In the genomic region with DNA sequence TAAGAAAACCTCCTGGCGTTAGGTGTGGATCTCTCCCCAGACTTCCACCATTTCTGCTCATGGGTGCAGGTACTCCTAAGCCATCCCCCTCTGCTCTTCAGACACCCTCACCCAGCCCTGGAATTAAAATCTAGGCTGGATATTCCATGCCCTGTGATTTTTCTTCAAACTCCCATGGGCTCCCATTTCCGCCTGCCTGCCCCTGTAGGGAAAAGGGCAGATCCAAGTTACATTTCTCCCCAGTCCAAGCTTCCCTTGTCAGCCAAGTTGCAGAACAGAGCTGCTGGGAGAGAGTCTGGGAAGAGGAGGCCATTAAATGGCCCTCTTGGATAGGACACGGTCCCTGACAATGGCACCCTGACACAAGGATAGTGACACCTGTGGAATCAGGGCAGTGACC, we compare ENCODE assay signal across 9 mouse cellular contexts. TPM values are rescaled to one million over a fixed set of nuclear protein-coding genes. Genes with fewer than 3 reads are reported as not detected.
DNase-seq lines count a peak whose midpoint lies in the region; ATAC-seq and TF ChIP-seq lines count a peak whose summit lies in the region.
"Had no signal": no experiment of that assay in that cellular context is flagged by ENCODE, and none has a peak within 500 bp of the region (broad histone marks: within the 10 kb centered on the region; RNA-seq: fewer than 3 reads in every experiment).

No protein-coding gene starts in this region.

- H3K4me2 ChIP-seq in neural tube, embryonic 13.5 days: peak overlapping the region; percentile 88

- no peak for ATAC-seq in neural tube, embryonic 13.5 days (ENCODE audit: low read depth)

- H3K27me3 ChIP-seq in liver, adult 2 months (ENCODE audit: control insufficient read depth, insufficient read depth, low read length): no peaks in the 10 kb centered on the region
- peaks cover 6% of the 10 kb centered on the region for H3K27me3 ChIP-seq in neural tube, embryonic 13.5 days

- TF ChIP-seq POLR2A in liver, adult 2 months (IDR thresholded peaks at IDR 0.05; ENCODE audit: extremely low read depth, insufficient read depth, low read length): no peak

- DNase-seq in liver, adult 2 months (ENCODE audit: extremely low read depth, low read depth, low spot score): peak; percentile 7
- DNase-seq in liver: no peak
- DNase-seq in heart, adult 9 months (ENCODE audit: low spot score in 2 of 2): peak; percentile 48 to 59
- DNase-seq in kidney, postnatal 14 days: peak; percentile 36
- no peak for DNase-seq in embryo, embryonic 11 days
- no peak for DNase-seq in gastrocnemius, postnatal 14 days
- no peak for DNase-seq in ovary, postnatal 36 days (ENCODE audit: low spot score)

- intact Hi-C loops in gastrocnemius, postnatal 14 days (cut with DNase I; ENCODE audit: low total_unique reads): no loop called here

- H3K36me3 ChIP-seq in liver, adult 2 months (ENCODE audit: control insufficient read depth, insufficient read depth, low read length): peaks cover 8% of the 10 kb centered on the region; the same call in 1 of the 2 replicates
- H3K36me3 ChIP-seq in neural tube, embryonic 13.5 days: peaks cover 14% of the 10 kb centered on the region

- no peaks in the 10 kb centered on the region for H3K9me3 ChIP-seq in neural tube, embryonic 13.5 days

- WGBS in liver, adult 2 months: 55% methylated on average over 3 of the region's 3 CpGs
- WGBS in neural tube, embryonic 13.5 days: 25% methylated on average over 3 of the region's 3 CpGs

- 0 out of 2 replicates have a peak, but pooled peaks cover 2% of the 10 kb centered on the region for H3K79me2 ChIP-seq in liver, adult 2 months (ENCODE audit: control insufficient read depth, insufficient read depth, low read length)

- no peak overlapping the region for H3K9ac ChIP-seq in liver, adult 2 months (ENCODE audit: low read depth, low read length)
- 0 out of 2 replicates have a peak overlapping the region, but pooled peaks have one; percentile 87 for H3K9ac ChIP-seq in neural tube, embryonic 13.5 days

- no peak for TF ChIP-seq CTCF in liver, adult 2 months (IDR thresholded peaks at IDR 0.05; ENCODE audit: low read depth, low read length)

- peak overlapping the region; percentile 92; the same call in 1 of the 2 replicates for H3K4me3 ChIP-seq in liver, adult 2 months (ENCODE audit: insufficient read depth, low read depth, low read length)
- peak overlapping the region; percentile 74 for H3K4me3 ChIP-seq in neural tube, embryonic 13.5 days

- H3K27ac ChIP-seq in liver, adult 2 months (replicated peaks; ENCODE audit: insufficient read depth, low read depth, low read length): no peak overlapping the region
- H3K27ac ChIP-seq in neural tube, embryonic 13.5 days (replicated peaks): 0 out of 2 replicates have a peak overlapping the region, but pooled peaks have one; percentile 38

- peaks cover 4% of the 10 kb centered on the region for H3K4me1 ChIP-seq in liver, adult 2 months (ENCODE audit: control insufficient read depth, insufficient read depth, low read length)
- H3K4me1 ChIP-seq in neural tube, embryonic 13.5 days (replicated peaks): peaks cover 19% of the 10 kb centered on the region

RNA-seq across cellular contexts. Expression of a gene that starts 0.6 kb away (rescaled TPM):
- 13.9 and 15.9 TPM in 2 replicates for total RNA-seq in liver, adult 2 months (2014; rRNA removed)
- 23.0 and 25.7 TPM in 2 replicates for polyA plus RNA-seq in liver, adult 2 months (2012; rRNA removed)
- polyA plus RNA-seq in neural tube, embryonic 13.5 days (2015; fragmentation: Nextera tagmentation; extraction: Ambion mirVana): 21.0 and 22.6 TPM in 2 replicates
- total RNA-seq in gastrocnemius, postnatal 14 days (2021): 10 to 100 TPM; 15.9 to 16.5 TPM

RNA-seq across cellular contexts. Expression of a gene that starts 1.8 kb away (rescaled TPM):
- total RNA-seq in liver, adult 2 months (2014; rRNA removed): 0.47 and 0.83 TPM in 2 replicates
- polyA plus RNA-seq in liver, adult 2 months (2012; rRNA removed): 1.5 and 2.0 TPM in 2 replicates
- 0.31 and 0.43 TPM in 2 replicates for polyA plus RNA-seq in neural tube, embryonic 13.5 days (2015; fragmentation: Nextera tagmentation; extraction: Ambion mirVana)
- total RNA-seq in gastrocnemius, postnatal 14 days (2021): 1 to 10 TPM in 1 of 2 experiments, under 1 TPM in 1; 0.16 to 1.1 TPM
- polyA plus RNA-seq: erythroblast, embryonic 14.5 days had no signal

RNA-seq across cellular contexts. Expression of a gene that starts 50.9 kb away (rescaled TPM):
- total RNA-seq in liver, adult 2 months (2014; rRNA removed): 5.2 and 6.1 TPM in 2 replicates
- polyA plus RNA-seq in liver, adult 2 months (2012; rRNA removed): 6.6 and 9.2 TPM in 2 replicates
- polyA plus RNA-seq in neural tube, embryonic 13.5 days (2015; fragmentation: Nextera tagmentation; extraction: Ambion mirVana): 23.8 and 27.4 TPM in 2 replicates
- total RNA-seq in gastrocnemius, postnatal 14 days (2021): 10 to 100 TPM in 1 of 2 experiments, 1 to 10 TPM in 1; 8.7 to 11.0 TPM

Comparison
In these comparisons a context has a peak if more than half of its experiments do, and no peak if none do; other contexts are left out.
1. DNase-seq: peak in liver, adult 2 months (single experiment), heart, adult 9 months (2 of 2) and kidney, postnatal 14 days (single experiment); none in liver (single experiment), embryo, embryonic 11 days (single experiment), gastrocnemius, postnatal 14 days (single experiment) and ovary, postnatal 36 days (single experiment).